Mouse (Mus musculus) thymus, postnatal 10 days (tissue): ENCODE measurements at regions not wholly inside any gene's neighbourhood (a gene's known extent, or its start where the extent isn't known, plus 50 kb on each side); places are given as distances from the start of the nearest gene placed in this dataset.

ENCODE experiments used
- DNase-seq, 2 experiments: peaks; one replicate each; pipeline ENCODE4 v3.0.0; 2021; ENCODE audit warnings: low spot score in 2 of 2

- no peak for DNase-seq
Measured at GRCm38 (mm10) chr10:24357636-24358035, 134.3 kb downstream of the Moxd1 start.

- no peak for DNase-seq
Measured at GRCm38 (mm10) chr10:24361424-24361823, 138.1 kb downstream of the Moxd1 start.

GRCm38 (mm10) chr10:24365369-24365768 lies 142.1 kb downstream of the Moxd1 start:
- no peak for DNase-seq

GRCm38 (mm10) chr10:24367010-24367409 lies 143.7 kb downstream of the Moxd1 start:
- no peak for DNase-seq

GRCm38 (mm10) chr10:24373957-24374356 lies 150.6 kb downstream of the Moxd1 start:
- DNase-seq: no peak

GRCm38 (mm10) chr10:24379291-24379690 lies 156.0 kb downstream of the Moxd1 start:
- no peak for DNase-seq

- no peak for DNase-seq
Measured at GRCm38 (mm10) chr10:24380478-24381273, 157.4 kb downstream of the Moxd1 start.

GRCm38 (mm10) chr10:24381917-24382316 lies 158.6 kb downstream of the Moxd1 start:
- DNase-seq: peak in 1 of 2 experiments; percentile 34

GRCm38 (mm10) chr10:24384061-24384460 lies 160.7 kb downstream of the Moxd1 start:
- DNase-seq: no peak

- DNase-seq: no peak
Measured at GRCm38 (mm10) chr10:24388229-24388628, 164.9 kb downstream of the Moxd1 start.

- no peak for DNase-seq
Measured at GRCm38 (mm10) chr10:24391039-24391438, 167.7 kb downstream of the Moxd1 start.

GRCm38 (mm10) chr10:24392066-24392465 lies 168.7 kb downstream of the Moxd1 start:
- no peak for DNase-seq

- no peak for DNase-seq
Measured at GRCm38 (mm10) chr10:24395999-24396784, 172.9 kb downstream of the Moxd1 start.

GRCm38 (mm10) chr10:24397125-24397524 lies 173.8 kb downstream of the Moxd1 start:
- no peak for DNase-seq

- no peak for DNase-seq
Measured at GRCm38 (mm10) chr10:24404851-24405250, 181.5 kb downstream of the Moxd1 start.

GRCm38 (mm10) chr10:24406953-24407352 lies 183.6 kb downstream of the Moxd1 start:
- no peak for DNase-seq

GRCm38 (mm10) chr10:24407411-24408227 lies 184.3 kb downstream of the Moxd1 start:
- DNase-seq: no peak

GRCm38 (mm10) chr10:24409976-24410375 lies 185.3 kb upstream of the Ccn2 start:
- DNase-seq: peak in 1 of 2 experiments; percentile 23

- DNase-seq: no peak
Measured at GRCm38 (mm10) chr10:24410885-24411284, 184.4 kb upstream of the Ccn2 start.

- no peak for DNase-seq
Measured at GRCm38 (mm10) chr10:24422498-24423160, 172.6 kb upstream of the Ccn2 start.

GRCm38 (mm10) chr10:24433737-24434367 lies 161.4 kb upstream of the Ccn2 start:
- DNase-seq: no peak
